Mouse (Mus musculus): Measurements from ENCODE around the gene Lctl. TPM values are rescaled to one million over a fixed set of nuclear protein-coding genes. Genes with fewer than 3 reads are reported as not detected.

The Lctl gene
- total RNA-seq (2022) = under 1 TPM in 2 of 4 experiments, not detected in 2; 0.68 to 0.75 TPM

DNA sequence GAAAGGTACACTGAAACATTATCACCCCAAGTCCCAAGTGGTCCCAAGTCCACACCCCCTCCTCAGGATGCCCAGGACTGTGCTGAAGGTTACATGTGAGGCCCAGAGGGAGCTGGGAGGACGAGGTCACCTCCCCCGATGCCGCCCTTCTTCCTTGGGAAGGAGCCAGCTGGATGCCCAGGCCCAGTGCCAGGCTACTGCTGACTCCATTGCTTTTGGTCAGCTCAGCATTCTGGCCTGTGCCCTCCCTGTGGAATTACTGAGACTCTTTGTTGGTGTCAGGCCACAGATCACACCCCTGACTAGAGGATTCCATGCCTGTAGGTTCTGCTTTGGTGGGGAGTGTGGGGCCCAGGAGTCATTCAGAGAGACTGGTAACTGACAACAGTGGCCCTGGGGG is at the start of gene Lctl:
TSS of gene Lctl (plus strand) at position 272 of the 400 bp plus-strand sequence.
- no peak for DNase-seq (ENCODE audit: low spot score)

- no peak for DNase-seq (ENCODE audit: low spot score)
Measured at GRCm38 (mm10) chr9:64067787-64068186, 49.2 kb upstream of the Lctl start.

DNA sequence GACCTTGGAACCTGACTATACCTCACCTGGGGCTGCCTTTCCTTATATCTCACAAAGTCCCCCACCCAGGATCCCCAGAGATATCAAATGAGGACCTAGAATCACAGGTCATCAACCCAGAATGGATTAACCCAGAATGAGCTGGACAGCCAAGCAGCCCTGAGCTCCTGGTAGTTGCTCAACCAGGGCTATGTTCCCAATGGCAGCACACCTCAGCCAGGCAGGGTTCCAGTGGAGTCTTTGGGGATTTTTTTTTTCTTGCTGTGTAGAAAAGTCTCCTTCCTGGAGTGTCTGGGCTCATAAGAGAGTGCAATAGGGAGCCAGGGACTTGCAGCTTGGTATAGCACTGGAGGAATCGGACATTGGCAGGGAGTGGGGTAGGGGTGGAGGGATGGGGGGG is 48.4 kb upstream of the Lctl start:
- no peak for DNase-seq (ENCODE audit: low spot score)

GRCm38 (mm10) chr9:64069131-64069530 is 47.8 kb upstream of the Lctl start:
- DNase-seq (ENCODE audit: low spot score) = no peak

GRCm38 (mm10) chr9:64070674-64071073 is 46.3 kb upstream of the Lctl start:
- no peak for DNase-seq (ENCODE audit: low spot score)

- no peak for DNase-seq (ENCODE audit: low spot score)
Measured at GRCm38 (mm10) chr9:64074831-64075230, 42.1 kb upstream of the Lctl start.

DNA sequence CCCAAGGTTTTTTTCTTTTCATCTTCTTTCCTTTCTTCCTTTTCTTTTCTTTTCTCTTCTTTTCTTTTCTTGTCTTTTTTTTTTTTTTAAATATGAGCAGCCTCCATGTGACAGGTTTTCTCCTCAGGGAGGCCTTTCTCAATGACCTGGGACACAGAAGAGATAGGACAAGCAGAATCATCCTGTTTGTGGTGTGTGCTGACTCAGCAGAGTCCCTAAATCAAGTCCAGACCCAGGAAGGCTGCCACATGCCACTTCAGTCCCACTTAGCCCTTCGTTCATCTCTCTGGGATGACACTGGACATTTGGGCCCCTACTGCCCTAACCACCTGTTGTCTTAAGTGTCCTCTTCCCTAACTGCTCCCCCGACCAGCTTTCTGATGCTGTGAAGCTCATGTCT is 40.5 kb upstream of the Lctl start:
- no peak for DNase-seq (ENCODE audit: low spot score)

GRCm38 (mm10) chr9:64078386-64078792 is 38.6 kb upstream of the Lctl start:
- no peak for DNase-seq (ENCODE audit: low spot score)

DNA sequence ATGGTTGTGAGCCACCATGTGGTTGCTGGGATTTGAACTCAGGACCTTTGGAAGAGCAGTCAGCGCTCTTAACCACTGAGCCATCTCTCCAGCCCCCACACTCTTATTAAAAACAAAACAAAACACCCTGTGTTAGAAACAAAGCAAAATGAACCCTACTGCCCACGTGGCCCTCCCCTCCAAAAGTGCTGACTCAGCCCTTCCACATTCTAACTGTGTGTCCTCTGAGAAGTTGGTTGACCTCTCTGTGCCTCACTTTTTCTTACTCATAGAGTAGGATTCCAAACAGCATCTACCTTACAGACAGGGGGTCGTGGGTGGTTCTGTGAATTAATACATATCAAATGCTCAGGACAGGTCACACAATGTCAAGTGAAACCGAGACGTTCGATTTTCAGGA is 37.0 kb upstream of the Lctl start:
- no peak for DNase-seq (ENCODE audit: low spot score)

- DNase-seq (ENCODE audit: low spot score) = no peak
Measured at GRCm38 (mm10) chr9:64084231-64084630, 32.7 kb upstream of the Lctl start.

DNA sequence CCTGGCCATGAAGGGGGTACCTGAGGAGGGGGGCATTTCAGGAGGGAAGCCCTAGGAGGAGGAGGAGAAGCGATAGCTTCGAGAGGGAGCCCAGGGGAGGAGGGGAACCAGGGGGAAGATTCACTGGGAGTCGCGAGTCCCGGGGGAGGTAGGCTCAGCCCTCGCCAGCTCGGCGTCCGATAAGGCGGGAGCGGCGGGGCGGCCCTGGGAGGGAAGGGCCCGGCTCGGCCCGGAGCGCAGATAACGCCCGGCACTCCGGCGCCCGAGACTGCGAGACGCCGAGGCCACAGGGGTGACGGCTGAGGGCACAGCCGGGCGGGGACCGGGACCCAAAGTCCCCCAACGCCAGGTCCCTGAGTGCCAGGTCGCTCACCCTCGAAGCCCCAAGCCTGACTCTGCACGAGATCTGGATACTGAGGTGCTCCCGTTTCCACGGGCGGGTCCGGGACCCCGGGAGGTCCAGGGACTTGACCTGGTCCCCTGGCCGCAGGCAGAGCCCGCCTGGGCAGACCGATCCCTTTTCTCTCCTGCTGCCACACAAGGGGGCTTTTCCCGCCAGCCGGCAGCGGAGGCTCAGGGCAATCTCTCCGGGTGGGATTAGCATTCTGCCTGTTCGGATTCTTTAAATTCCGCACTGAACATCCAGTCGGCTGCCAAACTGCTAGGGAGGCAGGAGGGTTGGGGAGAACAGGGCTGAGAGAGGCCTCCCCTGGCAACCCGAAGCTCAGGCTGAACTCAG is 32.1 kb upstream of the Lctl start:
- no peak for DNase-seq (ENCODE audit: low spot score)

- no peak for DNase-seq (ENCODE audit: low spot score)
Measured at GRCm38 (mm10) chr9:64085976-64086375, 31.0 kb upstream of the Lctl start.

GRCm38 (mm10) chr9:64086543-64086942 is 30.4 kb upstream of the Lctl start:
- no peak for DNase-seq (ENCODE audit: low spot score)

DNA sequence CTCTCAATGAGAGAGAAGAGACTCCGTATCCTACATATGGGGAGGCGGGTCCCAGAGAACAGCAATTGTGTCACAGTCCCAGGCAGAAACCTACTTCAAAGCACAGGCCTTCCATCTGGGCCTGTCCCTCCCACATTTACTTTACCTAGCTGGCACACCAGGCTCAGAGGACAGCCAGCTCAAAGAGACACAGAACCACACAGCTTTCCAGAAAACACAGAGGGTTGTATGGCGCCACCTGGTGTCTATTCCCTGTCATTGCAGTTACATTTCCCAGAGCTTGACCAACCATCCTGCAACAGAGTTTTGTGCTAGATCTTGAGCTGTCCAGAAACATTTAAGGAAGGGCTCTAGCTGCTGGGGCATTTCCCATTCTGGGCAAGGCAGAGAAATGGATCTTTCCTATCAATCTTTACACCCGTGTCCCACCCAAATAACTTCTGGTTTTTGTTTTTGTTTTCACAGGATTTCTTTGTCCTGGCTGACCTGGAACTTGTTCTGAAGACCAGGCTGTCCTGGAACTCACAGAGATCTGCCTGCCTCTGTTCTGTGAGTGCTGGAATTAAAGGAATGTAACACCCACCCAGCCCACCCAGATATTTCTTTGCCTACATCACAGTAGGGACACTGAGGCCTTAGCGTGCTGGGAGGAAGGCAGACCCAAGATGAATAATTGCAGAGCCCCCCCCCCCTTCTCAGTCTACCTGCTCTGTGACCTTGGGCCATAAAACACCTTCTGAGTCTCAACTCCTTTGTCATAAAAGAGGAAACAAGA is 29.3 kb upstream of the Lctl start:
- DNase-seq (ENCODE audit: low spot score) = peak; percentile 83

GRCm38 (mm10) chr9:64088346-64088745 is 28.6 kb upstream of the Lctl start:
- DNase-seq (ENCODE audit: low spot score) = no peak

GRCm38 (mm10) chr9:64089004-64089403 is 27.9 kb upstream of the Lctl start:
- DNase-seq (ENCODE audit: low spot score) = peak; percentile 63

GRCm38 (mm10) chr9:64094083-64094482 is 22.9 kb upstream of the Lctl start:
- DNase-seq (ENCODE audit: low spot score) = no peak

DNA sequence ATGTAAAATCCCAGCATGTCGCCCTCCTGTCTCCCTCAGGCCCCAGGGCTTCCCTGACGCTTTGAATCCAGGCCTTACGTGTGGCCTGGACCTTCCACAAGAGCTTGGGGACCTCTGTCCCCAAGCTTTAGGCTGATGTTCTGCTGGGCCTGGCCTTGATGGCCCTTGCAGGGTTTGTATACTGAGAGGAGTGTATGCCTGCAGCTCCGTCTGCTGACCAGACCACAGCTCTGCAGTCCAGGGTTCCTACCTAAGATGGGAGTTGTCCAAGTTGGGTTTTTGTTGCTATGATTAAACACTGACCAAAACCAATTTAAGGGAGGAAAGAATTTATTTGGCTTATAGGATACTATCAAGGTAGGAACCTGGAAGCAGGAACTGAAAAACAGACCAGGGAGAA is 18.7 kb upstream of the Lctl start:
- DNase-seq (ENCODE audit: low spot score) = no peak

GRCm38 (mm10) chr9:64100442-64100841 is 16.5 kb upstream of the Lctl start:
- peak; percentile 70 for DNase-seq (ENCODE audit: low spot score)

DNA sequence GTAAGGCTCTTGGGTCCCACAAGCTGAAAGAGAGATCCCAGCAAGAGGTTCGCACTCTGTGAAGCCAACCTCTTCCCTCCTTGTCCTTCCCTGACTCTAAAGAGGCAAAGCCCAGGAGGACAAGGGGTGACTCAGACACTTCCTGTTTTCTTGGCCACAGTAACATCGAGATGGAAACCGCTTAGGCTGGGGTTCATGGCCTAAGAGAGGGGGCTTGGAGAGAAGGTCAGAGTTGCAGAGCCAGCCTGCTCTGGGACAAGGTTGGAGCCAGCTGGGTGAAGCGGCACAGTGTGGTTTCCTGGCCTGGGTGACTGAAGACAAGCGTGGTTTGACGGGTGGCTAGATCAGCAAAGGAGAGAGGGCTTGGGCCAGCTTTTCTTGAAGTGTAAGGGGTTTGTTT is 11.6 kb upstream of the Lctl start:
- DNase-seq (ENCODE audit: low spot score) = no peak

- DNase-seq (ENCODE audit: low spot score) = no peak
Measured at GRCm38 (mm10) chr9:64110502-64110901, 6.4 kb upstream of the Lctl start.

DNA sequence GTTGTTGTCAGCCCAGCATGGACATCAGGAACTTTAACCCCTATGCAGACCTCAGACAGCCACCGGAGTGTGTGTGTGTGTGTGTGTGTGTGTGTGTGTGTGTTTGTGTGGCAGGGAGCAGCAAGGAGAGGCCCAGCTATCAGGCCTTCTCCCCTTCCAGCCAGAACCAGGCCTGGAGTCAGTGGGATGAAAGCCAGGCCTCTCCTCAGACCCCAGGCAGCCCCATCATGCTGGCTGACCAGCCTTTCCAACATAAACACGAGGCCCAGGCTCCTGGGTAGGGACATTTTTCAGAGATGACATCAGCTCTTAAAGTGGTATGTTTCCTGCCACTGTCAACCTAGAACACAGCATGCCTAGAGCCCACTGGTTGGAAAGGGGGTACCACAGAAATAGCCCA is 2.3 kb upstream of the Lctl start:
- DNase-seq (ENCODE audit: low spot score) = no peak

GRCm38 (mm10) chr9:64115756-64116155 is 1.2 kb upstream of the Lctl start:
- no peak for DNase-seq (ENCODE audit: low spot score)

Data from heart, adult 8-10 months (tissue).